Mouse (Mus musculus): ENCODE measurements at regions not wholly inside any gene's neighbourhood (a gene's known extent, or its start where the extent isn't known, plus 50 kb on each side); places are given as distances from the start of the nearest gene placed in this dataset.

GRCm38 (mm10) chr8:116837991-116838390 is 83.3 kb downstream of the Cmc2 start:
- no peak for DNase-seq (ENCODE audit: low spot score in 2 of 2)

GRCm38 (mm10) chr8:116832181-116832580 is 89.1 kb downstream of the Cmc2 start:
- no peak for DNase-seq (ENCODE audit: low spot score in 2 of 2)

DNA sequence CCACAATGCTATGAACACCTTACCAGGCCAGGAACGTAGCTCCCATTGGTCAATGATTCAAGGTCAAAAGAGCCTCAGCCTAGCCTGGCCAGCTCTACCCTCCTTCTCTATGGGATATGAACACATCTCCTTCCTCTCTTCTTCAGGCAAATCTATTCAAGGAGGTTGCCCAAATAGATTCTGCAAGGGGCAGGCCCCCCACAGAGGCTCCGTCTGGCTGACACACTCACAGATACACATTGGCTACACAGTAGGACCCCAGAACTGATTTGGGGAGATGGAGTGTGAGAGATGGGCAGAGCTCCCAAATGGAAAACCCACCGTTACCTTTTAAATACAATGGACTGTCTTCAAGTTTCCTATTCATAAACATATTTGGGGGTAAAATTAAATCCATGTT is 91.6 kb downstream of the Cmc2 start:
- DNase-seq (ENCODE audit: low spot score in 2 of 2) = no peak

DNA sequence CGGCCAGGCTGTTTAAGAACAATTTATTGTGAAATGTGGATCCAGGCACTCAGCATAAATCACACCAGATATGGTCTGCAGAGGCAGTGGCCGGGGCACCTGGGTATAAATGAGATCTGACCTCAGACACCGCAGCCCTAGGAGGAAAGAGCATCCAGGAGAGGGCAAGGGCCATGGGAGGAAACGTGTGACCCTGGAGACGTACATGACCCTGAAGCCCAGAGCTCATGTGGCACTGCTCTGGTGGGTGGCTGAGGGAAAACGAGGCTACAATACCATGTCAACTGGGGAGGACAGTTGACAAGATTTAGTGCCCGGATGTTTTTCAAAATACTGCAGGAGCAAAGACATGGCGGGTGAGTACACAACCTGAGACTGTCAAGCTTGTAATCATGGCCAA is 93.0 kb downstream of the Cmc2 start:
- no peak for DNase-seq (ENCODE audit: low spot score in 2 of 2)

GRCm38 (mm10) chr8:116827141-116827540 is 94.1 kb downstream of the Cmc2 start:
- no peak for DNase-seq (ENCODE audit: low spot score in 2 of 2)

DNA sequence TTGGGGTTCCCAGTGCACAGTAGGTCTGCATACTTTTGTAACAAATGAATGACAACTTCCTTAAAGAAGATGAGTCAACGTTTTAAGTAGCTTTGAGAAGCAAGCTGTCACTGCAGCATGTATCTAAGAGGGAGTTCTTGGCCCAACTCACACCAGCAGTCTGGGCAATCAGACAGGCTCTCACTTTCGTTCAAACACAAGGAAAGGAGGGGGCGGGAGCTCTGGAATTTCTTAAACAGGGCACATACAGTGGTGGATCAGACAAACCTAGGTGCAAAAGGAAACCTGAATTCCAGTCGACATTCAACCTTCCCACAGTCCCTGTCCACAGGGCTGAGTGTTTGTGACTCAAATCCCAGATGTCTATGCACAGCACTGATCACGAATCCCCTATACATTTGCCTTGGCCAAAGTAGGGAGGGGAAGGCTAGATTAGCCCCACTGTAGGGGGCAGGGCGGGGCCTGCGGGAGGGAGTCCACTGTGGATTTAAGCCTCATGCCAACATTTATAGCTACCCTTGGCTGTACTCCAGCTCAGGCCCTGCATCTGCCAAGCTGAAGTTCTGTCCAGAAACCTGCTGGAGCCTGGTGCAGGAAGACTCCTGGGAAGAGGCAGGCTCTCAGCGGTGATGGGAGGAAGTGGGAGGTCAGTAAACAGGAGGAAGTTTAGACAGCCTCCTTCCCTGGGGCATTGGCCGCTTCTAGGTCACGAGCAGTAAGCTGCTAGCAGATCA is 81.5 kb upstream of the Cdyl2 start:
- DNase-seq (ENCODE audit: low spot score in 2 of 2) = peak; percentile 14 to 37

GRCm38 (mm10) chr8:116801313-116801712 is 68.5 kb upstream of the Cdyl2 start:
- no peak for DNase-seq (ENCODE audit: low spot score in 2 of 2)

DNA sequence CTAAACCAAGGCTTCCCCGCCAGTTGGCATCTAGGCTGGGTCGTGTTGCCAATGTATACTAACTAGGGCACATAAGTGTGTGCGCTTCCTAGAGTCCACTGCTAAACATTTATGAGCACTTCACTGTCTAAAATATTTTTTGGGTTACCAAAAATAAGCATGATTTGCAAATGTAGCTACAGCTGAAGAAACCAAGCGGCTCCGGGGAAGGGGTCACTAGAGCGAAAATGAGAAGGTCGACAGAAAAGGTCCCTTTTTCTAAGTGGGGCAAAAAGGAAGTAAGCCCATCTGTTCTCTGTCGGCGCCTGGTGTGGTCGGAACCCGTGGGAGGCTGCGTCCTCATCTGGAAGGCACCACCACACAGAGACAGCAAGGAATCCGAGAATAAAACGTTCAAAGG is 67.8 kb upstream of the Cdyl2 start:
- DNase-seq (ENCODE audit: low spot score in 2 of 2) = no peak

DNA sequence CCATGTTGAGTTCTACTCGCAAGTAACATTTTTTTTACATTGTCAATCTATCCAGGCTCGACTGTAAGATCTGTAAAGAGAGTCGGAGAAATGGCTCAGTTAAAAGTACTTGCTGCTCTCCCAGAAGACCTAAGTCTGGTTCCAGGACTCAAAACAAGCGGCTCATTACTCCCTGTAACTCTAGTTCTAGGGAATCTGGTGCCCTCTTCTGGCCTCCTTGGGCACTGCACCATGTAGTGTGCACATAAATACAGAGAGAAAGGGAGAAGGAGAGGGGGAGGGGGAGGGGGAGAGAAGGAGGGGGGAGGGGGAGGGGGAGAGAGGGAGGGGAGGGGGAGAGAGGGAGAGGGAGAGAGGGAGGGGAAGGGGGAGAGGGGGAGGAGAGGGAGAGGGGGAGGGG is 66.2 kb upstream of the Cdyl2 start:
- DNase-seq (ENCODE audit: low spot score in 2 of 2) = no peak

DNA sequence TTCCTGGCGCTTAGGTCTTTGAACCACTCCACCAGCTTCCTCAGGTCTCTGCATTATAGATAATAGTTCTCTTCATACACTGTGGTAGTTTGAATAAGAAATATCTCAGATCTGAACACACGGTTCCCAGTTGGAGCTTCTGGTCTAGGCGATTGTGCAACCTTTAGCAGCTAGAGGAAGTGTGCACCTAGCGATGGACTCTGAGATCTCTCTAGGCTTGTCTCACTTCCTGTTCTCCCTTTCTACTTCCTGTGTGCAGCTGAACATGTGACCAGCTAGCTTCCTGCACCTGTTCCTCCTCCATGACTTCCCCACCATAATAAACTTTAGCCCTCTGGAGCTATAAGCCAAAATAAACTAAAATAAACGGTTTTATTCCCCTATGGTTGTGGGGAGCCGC is 62.9 kb upstream of the Cdyl2 start:
- DNase-seq (ENCODE audit: low spot score in 2 of 2) = no peak

DNA sequence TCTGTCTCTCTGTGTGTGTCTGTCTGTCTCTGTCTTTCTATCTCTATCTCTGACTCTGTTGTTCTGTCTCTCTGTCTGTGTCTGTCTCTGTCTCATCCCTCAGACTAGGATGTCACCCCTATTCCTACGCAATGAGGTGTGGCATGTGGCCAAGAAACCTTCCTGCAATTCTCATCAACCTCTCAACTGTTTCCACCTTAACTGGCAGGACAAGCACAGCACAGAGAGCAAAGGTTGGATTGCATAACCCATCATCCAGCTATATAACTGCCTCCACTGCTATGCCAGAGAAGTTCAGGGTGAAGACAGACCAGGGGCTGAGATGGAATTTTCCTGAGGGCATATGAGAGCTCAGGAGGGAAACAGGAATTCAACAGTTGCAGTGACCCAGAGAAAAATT is 60.3 kb upstream of the Cdyl2 start:
- no peak for DNase-seq (ENCODE audit: low spot score in 2 of 2)

DNA sequence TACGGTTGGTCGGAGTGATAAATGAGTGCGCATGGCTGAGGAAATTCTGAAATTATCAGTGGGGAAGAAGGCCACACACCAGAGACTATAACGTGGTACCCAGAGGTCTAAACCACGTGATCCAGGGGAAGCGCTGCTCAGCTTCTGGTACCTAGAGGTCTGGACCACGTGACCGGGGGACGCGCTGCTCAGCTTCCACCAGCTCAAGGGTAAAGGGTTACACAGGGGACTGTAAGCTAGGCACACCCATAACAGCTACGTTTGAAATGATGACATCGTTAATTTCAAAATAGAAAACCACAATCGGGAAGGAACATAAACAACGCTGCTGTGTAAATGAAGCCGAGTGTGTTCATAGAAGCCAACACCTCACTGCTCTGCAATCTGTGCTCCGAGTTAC is 57.5 kb upstream of the Cdyl2 start:
- DNase-seq (ENCODE audit: low spot score in 2 of 2) = no peak

Measured in frontal cortex, postnatal 36 days (tissue).